Mouse (Mus musculus) left cerebral cortex, adult 2 months (tissue): Measurements from ENCODE around the gene Oas1e. TPM values are rescaled to one million over a fixed set of nuclear protein-coding genes. Genes with fewer than 3 reads are reported as not detected.
"Not testable (repeated sequence)": the region's sequence is repeated elsewhere in the genome, so short reads cannot be mapped to it uniquely, and the experiment has no call there.

Experiments used
- DNase-seq, 2 experiments: peaks; one replicate each; pipeline ENCODE4 v3.0.0; 2021 to 2022; ENCODE audit warnings: low spot score in 2 of 2, mixed read lengths in 1 of 2; ENCODE audit errors: extremely low spot score in 1 of 2
- H3K27ac ChIP-seq: fragments of 200-600 bp; 2 replicates; pipeline ENCODE4 v1.8.1; 2022
- H3K4me3 ChIP-seq: fragments of 200-600 bp; 2 replicates; pipeline ENCODE4 v1.8.1; 2022
- CTCF ChIP-seq: fragments of 200-600 bp; IDR thresholded peaks from 2 replicates; pipeline ENCODE4 v1.8.1; 2022; ENCODE audit warnings: antibody characterized with exemption, mild to moderate bottlenecking, moderate library complexity
- intact Hi-C: fragments of 180-260 bp; cut with DNase I; formaldehyde crosslinking; loops from one replicate; pipeline ENCODE4 v1.15.1; 2025
- total RNA-seq, 2 experiments: library from RNA; stranded (reverse); gene quantifications; 2 replicates each; pipeline ENCODE4 v1.2.3; 2021

Gene Oas1e
- total RNA-seq, 2 experiments from 2014 or later, result not detected

DNA sequence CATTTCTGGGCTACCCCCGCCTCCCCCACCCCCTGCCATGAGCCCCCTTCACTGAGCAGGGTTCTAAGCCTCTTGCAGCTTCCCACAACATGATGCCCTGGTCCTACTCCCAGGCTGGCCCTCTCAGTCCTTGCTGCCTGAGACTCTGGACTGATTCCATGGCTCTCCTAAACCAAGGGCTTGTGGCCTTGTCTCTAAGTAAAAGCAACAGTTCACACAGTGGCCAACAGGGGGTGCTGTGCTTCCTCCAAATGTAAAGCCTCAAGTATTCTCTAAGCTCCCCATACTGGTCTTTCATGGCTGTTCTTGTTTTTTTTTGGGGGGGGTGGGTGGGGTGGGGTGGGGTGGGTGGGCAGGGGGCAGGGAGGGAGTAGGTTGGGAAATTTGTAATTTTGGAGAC lies 11.1 kb upstream of the Oas1e start:
- no peak overlapping the region for H3K27ac ChIP-seq
- no peak overlapping the region for H3K4me3 ChIP-seq
- TF ChIP-seq CTCF, result peak; percentile 57
- intact Hi-C loops, result loop anchor here (10.0 kb wide), 1 partner anchor 368 kb away; no protein-coding TSS in a partner anchor
- DNase-seq, result peak; percentile 19 to 33

DNA sequence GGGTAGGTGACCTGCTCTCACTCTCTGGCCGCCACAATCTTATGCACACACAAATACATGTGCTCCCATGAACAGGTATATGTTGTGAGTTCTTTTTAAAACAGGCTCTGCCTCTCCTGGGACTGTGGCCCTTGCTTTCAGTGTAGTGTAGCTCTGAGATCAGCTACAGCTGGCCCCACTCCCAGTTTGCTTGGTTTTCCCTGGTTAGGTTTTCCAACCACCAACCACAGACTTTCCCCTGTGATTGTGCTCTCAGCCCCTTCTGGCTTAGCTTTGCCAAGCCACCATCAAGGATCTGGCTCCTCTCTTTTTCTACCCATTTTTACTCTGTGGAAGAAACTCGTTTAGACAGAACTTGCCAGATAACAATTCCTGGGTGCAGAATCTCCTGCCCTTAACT lies 8.3 kb upstream of the Oas1e start:
- Histone ChIP-seq H3K27ac (no peak overlapping the region), H3K4me3 (no peak overlapping the region)
- DNase-seq, result no peak
- intact Hi-C loops, result loop anchor here (10.0 kb wide), 1 partner anchor 371 kb away; no protein-coding TSS in a partner anchor
- TF ChIP-seq CTCF, result no peak

DNA sequence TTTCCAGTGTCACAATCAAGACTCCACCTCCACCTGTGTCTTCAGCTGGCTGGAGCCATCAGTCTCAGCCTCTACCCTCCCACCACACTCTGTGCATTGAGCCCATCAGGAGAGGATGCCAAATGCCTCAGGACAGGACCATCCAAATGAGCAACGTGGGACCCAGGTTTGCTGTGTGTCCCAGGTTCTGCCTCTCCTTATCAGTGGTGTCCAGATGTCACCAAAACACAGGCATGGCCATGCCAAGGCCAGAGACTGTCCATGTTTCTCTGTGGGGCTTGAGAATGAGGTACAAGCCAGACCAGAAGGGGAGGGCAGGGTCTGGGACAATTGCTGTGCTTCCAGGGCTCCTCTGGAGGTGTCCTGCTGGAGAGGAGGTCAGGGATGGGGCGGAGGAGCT lies 3.6 kb upstream of the Oas1e start:
- DNase-seq, H3K4me3 ChIP-seq, intact Hi-C loops: not testable (repeated sequence)

DNA sequence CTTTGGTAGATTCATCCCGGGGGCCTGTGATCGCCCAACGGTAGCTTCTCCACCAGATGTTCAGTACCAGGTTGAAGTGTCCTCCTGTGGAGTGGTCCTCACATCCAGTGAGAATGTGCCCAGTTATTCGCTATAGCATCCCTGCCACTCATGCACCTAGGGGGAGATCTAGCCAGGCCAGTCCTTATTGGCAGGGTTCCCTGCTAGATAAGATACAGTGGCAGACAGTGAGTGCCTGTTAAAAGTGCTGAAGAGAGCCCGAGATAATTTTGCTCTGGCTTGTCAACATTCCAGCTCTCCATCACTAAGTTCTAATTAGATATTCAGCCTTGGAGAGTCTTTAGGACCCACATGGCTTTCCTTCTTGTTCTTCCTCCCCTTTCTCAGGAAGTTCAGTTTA lies 2.8 kb upstream of the Oas1e start:
- H3K4me3 ChIP-seq, intact Hi-C loops, H3K27ac ChIP-seq, DNase-seq: not testable (repeated sequence)

More for the DNA sequence above, 3.6 kb upstream of the Oas1e start:
- not testable (repeated sequence) for H3K27ac ChIP-seq

DNA sequence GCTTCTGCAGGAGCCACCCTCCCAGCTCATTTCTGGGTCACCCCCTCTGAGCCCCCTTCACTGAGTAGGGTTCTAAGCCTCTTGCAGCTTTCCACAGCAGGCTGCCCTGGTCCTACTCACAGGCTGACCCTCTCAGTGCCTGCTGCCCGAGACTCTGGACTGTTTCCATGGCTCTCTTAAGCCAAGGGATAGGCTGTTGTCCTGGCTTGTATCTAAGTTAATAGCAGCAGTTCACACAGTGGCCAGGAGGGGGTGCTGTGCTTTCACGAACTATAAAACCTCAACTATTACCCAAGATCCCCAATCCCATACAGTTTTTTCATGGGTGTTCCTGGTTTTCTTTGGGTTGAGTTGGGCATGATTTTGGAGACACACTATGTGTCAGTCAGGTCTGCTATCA lies 2.3 kb downstream of the Oas1e start:
- intact Hi-C loops, result no loop called here
- Histone ChIP-seq H3K27ac (no peak overlapping the region), H3K4me3 (no peak overlapping the region)
- TF ChIP-seq CTCF, result peak; percentile 82
- DNase-seq, result peak; percentile 33 to 43

DNA sequence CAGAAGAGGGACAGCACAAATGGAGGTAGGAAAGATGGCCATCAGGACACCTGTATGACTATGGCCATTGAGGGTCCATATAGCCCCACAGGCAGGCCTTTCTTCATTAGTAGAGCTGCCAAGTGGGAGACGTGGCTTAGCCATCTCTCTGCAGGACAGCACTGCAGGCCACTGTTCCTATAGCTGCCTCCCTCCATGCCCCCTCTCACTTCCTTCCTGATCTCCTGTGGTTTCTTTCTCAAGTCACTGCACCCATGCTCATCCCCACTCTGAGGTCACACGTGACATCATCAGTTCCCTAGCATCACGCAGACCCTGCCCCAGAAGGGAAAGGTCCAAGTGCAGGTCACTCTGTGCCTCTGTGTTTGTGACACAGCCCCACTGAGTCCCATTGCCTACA lies 8.3 kb downstream of the Oas1e start:
- no peak for TF ChIP-seq CTCF
- no peak for DNase-seq

DNA sequence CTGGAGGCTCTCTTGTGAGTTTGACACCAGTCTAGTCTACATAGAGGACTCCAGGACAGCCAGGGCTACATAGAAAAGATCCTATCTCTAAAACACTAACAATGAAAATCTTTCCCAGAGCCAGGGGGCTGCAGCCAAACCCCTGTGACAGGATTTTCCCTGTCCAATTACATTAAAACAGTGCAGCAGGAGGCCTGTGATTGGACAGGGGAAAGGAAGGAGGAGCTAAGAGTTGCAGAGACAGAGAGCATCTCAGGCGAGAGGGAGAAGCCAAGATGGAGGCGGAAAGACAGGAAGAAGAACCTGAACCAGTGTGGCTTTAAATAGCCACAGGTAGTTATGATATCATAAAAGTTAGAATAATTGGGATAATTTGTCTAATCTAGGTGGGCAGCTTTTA lies 12.9 kb downstream of the Oas1e start:
- intact Hi-C loops, result no loop called here
- no peak for TF ChIP-seq CTCF
- no peak overlapping the region for H3K27ac ChIP-seq
- H3K4me3 ChIP-seq, result no peak overlapping the region
- DNase-seq, result no peak

More for the DNA sequence above, 8.3 kb downstream of the Oas1e start:
- intact Hi-C loops, result no loop called here
- no peak overlapping the region for H3K27ac ChIP-seq
- no peak overlapping the region for H3K4me3 ChIP-seq

DNA sequence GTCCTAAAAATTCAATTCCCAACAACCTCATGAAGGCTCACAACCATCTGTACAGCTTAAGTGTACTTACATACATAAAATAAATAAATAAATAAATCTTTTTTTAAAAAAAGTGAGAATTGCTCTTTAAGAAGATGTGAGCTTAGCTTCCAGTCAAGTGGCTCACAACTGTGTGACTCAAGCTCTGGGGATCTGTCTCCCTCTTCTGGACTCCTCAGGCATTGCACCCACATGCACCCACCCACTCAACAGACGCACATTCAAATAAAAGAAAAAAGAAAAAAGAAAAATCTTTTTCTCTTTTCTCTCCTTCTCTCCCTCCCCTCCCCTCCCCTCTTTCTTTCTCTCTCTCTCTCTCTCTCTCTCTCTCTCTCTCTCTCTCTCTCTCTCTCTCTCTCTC lies 13.7 kb downstream of the Oas1e start:
- TF ChIP-seq CTCF, result peak; percentile 30
- DNase-seq, result no peak
- intact Hi-C loops, result no loop called here
- Histone ChIP-seq H3K4me3 (no peak overlapping the region), H3K27ac (no peak overlapping the region)

DNA sequence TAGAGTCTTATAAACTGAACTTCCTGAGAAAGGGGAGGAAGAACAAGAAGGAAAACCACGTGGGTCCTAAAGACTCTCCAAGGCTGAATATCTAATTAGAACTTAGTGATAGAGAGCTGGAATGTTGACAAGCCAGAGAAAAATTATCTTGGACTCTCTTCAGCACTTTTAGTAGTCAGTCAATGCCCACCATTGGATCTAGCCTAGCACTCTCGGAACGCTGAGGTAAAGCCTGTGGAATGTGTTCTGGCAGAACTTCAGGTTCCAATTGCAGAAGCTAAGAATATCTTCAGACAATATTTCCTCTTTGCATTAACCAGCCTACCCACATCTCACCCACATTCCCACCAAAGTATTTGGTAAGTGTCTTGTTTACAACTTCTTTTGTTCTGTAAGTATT lies 15.4 kb downstream of the Oas1e start:
- H3K27ac ChIP-seq, result no peak overlapping the region

DNA sequence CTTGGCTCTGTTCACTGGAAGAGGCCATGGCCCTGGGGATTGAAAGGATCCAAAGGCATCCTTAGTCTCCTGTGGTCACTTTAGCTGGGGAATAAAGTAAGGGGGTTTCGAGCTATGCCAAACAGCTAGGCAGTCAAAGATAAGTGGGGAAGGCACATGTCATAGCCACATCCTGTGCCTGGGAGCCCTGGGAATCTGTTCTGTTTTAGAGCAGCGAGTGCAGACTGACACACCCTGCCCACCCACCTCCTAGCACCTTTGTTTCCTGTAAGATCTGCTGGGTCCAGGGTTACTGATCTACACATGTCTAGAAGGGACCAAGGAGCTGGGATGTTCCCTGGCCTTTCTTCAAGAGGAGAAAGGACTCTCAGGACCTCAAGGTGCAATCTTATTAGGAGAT lies 16.4 kb downstream of the Oas1e start:
- Histone ChIP-seq H3K27ac (no peak overlapping the region), H3K4me3 (no peak overlapping the region)
- no peak for TF ChIP-seq CTCF
- no peak for DNase-seq
- intact Hi-C loops, result no loop called here

More for the DNA sequence above, 15.4 kb downstream of the Oas1e start:
- H3K4me3 ChIP-seq, result no peak overlapping the region
- no peak for TF ChIP-seq CTCF
- intact Hi-C loops, result no loop called here
- DNase-seq, result no peak

DNA sequence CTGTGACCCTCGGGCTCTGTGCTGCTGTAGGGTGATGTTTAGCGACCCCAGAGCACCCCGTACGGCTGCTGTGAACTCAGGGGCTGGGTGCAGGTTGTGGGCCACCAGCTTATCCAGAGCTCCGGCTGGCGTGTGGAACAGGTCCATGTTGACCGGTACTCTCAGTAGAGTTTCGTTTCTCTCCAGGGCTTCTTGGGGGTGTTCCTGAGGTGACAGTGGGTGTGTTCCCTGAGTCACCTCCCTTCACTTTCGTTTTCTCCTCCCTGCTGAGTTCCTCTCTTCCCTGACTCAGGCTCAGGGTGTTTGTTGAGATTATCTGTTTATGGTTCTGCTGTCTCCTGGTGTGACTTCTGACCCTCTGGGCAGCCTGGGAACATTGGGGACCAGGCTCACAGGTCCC lies 17.9 kb downstream of the Oas1e start, which contains the start of gene Oas3:
Gene Oas3, minus strand, starts transcription at position 184 of the 400 bp plus-strand sequence.
- intact Hi-C loops, result no loop called here
- no peak within 1 kb of the TSS for H3K27ac ChIP-seq
- no peak for DNase-seq
- H3K4me3 ChIP-seq, result no peak within 1 kb of the TSS
- TF ChIP-seq CTCF, result no peak

DNA sequence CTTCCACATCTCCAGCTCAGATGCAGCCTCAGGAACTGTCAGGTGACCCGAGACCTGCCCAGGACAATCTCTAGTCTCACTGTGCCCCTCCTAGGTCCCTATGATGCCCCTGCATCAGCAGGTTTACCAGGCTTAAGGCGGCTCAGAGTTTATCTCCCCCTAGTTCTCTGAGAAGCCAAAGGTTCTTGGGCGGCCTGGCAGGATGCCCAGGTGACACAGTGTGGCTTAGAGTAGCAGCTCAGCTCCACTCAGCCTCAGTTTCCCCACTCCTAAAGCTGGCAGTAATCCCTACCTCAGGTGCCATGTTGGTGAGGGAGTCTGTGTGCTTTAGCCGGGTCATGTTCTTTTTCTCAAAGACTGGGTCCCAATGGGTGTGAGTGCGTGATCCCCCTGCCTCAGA lies 18.5 kb downstream of the Oas1e start:
- DNase-seq, result no peak
- Histone ChIP-seq H3K27ac (no peak overlapping the region), H3K4me3 (no peak overlapping the region)
- no peak for TF ChIP-seq CTCF
- intact Hi-C loops, result no loop called here

DNA sequence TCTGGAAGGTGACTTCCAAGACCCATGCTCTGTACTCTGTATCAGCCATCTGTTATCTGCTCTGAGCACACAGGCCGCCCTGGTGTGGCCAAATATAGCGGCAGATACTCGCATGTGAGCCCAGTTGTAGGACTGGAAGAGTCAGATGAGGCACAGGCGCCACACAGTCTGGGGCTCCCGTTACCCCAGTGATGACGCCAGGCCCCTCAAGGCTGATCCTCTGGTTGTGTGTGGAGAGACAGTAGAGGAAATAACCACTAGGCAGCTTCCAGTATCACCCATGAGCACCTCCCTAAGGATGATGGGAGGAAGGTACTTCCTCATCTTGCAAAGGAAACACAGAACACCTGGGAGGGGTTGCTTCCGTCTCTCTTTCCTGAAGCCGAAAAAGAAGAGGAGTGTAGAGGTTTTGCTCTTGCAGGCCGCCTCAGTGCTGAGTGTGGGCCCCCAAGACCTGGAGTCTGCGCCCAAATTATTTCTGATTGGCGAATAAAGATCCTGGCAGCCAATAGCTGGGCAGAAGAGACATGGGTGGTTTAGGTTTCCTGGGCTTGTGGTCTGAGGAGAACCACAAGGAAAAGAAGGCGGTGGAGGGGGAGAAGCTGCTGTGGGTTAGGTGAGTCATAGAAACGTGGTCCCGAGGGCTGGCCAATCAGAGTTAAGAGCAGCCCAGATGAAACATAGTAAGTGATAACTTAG lies 19.9 kb downstream of the Oas1e start:
- DNase-seq, result no peak
- Histone ChIP-seq H3K4me3 (no peak overlapping the region), H3K27ac (no peak overlapping the region)
- intact Hi-C loops, result no loop called here
- TF ChIP-seq CTCF, result no peak
